Mouse (Mus musculus) ES-CJ7 (cell line): ENCODE measurements around the gene Tes.

ENCODE experiments used
- DNase-seq: peaks from one replicate; pipeline ENCODE4 v3.0.0; 2011; ENCODE audit warnings: low read depth, low spot score

The Tes gene

DNA sequence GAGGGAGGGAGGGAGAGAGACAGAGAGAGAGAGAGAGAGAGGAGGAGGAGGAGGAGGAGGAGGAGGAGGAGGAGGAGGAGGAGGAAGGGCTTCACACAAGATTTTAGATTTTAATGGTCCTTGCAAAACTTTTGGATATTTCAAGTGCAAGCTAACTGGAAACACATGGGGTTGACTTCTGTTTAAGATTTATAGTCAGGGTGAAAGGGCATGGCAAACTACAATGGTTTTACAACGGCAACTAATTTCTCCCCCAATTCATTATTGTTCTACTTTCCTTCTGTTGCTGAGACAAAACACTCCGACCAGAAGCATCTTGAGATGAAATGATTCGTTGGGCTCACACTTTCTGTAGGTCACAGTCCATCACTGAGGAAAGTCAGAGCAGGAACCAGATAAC, 87.6 kb downstream of the Tes start:
- DNase-seq = no peak
